Mouse (Mus musculus) kidney, adult 18-20 months (tissue): ENCODE data around the gene Ggn.
"Not testable (repeated sequence)": the region's sequence is repeated elsewhere in the genome, so short reads cannot be mapped to it uniquely, and the experiment has no call there.

Experiments
- DNase-seq: peaks from one replicate; pipeline ENCODE4 v3.0.0; 2021

The Ggn gene

DNA sequence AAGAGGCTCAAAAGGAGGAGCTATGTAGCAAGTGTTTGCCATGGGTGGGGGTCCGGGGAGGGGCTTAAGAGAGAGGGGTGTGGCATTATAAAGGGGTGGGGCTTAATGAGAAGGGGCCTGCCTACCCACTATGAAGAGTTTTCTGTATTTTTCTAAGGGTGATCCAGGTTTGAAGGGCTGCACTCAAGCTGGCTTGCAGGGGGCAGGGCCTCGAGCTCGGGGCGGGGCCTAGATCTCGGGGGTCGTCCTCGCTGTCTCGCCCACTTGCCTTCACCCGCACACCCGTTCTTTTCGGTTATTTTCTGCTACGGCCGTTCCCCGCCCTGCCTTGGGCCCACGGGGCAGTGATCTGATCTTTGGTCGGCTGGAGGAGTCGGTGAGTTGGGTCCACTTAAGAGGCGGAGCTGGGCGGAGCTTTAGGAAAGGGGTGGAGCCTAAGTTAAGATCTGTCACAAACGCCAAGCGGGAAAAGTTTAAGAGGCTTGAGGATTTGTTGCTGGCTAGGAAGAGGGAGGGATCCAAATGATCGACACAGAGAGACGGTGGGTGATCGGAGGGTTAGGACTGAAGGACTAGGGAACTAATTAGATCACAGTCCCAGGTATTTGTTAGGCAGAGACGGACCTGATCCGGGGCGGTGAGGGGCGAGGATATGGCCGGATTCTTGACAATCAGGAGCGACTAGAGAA, at the start of gene Ggn, which contains the start of gene Spred3:
Gene Ggn, plus strand, starts transcription at position 145 of the 689 bp plus-strand sequence.
Gene Spred3, minus strand, starts transcription at position 346 of the 689 bp plus-strand sequence.
- DNase-seq: peak; percentile 90

GRCm38 (mm10) chr7:29122821-29123220, 47.2 kb upstream of the Ggn start:
- no peak for DNase-seq

- DNase-seq: no peak
These were observed 46.3 kb upstream of the Ggn start for GRCm38 (mm10) chr7:29123531-29124358.

GRCm38 (mm10) chr7:29124970-29125369, 45.0 kb upstream of the Ggn start, which contains the start of gene Ryr1:
Ryr1 (minus strand) TSS chr7:29125179.
- peak; percentile 32 for DNase-seq

GRCm38 (mm10) chr7:29126173-29126915, 43.7 kb upstream of the Ggn start:
- peak; percentile 77 for DNase-seq

DNA sequence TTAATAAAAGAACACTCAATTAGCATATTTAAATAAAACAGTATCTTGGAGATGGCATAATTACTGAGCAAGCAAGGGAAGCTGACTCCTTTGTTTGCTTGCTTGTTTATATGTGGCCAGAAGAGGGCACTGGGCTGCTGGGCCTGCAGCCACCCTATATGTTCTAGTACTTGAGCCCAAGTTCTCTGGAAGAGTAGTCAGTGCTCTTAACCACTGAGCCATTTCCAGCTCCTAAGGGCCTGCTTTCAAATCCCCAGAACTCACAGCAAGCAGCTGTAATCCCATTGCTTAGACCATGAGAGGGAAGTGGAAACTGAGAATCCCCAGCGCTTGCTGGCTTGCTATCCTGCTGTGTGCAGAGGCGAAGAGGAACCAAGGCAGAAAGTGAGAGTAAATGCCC, 41.3 kb upstream of the Ggn start:
- DNase-seq: no peak

DNA sequence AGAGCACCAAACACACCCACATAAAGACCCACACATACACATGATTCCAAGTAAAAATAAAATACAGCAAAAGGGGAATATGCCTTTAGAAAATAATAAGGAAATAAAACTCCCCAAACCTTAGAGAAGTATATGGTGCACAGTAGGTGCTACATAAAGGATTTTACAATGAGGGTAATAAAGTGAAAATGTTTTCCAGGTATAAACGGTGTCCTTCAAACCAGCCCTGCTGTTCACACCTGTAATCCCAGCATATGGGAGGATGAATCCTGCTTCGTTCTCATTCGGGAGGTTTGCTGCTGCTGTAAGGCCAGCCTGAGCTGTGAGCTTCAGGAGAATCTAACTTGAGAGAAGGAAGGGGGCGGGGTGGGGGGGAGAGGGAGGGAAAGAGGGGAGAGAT, 35.8 kb upstream of the Ggn start:
- no peak for DNase-seq

DNA sequence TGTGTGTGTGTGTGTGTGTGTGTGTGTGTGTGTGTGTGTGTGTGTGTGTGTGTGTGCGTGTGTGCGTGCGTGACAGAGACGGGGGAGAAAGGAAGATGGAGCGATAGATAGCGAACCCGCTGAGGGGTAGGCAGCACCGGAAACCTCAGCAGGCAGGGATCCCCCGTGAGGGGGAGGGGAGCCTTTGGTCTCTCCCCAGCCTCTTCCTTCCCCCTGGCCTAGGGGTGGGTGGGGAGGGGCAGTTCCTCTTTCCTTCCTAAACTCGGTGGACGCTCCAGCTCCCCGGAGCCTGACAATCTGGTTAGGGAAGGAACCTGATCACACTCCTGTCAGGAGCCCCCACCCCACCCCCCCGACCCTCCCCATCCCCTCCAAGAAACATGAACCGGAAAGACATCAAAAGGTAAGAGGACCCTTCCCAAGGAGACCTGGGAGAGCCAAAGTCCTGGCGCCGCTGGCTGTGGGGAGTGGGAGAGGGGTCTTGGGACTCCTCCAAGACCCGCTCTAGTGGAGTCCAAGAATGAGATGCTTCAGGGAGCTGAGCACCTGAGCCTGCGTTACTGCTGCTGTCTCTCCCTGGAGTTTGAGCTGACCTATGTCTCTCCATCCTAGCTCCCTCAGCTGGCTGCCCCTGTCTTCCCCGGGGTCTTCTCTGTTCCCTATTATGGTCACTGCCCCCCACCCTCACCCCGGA, 35.2 kb upstream of the Ggn start, which contains the start of gene Rasgrp4:
Gene Rasgrp4, plus strand, starts transcription at position 159 of the 694 bp plus-strand sequence.
- no peak for DNase-seq

DNA sequence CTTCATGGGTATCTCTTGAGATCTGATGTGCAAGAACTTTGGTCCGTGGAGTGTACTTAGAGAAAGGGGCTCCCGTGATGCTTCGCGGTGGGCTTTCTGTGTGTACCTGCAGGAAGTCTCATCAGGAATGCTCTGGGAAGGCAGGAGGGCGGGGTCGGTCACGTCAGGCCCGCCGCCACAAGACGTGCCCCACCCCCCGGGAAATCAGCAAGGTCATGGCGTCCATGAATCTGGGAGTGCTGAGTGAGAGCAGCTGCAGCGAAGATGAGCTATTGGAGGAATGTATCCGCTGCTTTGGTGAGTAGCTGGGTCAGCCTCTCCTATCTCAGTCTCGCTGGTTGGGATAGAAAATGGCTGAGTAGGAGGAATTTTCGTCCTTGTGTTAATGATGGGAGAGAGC, 32.6 kb upstream of the Ggn start:
- no peak for DNase-seq

DNA sequence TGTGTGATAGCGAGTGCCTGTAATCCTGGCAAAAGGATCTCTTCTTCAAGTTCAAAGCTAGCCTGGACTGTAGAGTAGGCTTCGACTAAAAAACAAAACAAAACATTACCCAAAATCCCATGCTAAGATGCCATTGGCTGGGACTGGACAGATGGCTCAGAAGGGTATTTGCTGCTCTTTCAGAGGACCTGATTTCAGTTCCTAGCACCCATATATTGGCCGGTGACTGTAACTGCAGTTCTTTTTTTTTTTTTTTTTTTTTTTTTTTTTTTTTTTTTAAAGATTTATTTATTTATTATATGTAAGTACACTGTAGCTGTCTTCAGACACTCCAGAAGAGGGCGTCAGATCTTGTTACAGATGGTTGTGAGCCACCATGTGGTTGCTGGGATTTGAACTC, 30.8 kb upstream of the Ggn start:
- not testable (repeated sequence) for DNase-seq

DNA sequence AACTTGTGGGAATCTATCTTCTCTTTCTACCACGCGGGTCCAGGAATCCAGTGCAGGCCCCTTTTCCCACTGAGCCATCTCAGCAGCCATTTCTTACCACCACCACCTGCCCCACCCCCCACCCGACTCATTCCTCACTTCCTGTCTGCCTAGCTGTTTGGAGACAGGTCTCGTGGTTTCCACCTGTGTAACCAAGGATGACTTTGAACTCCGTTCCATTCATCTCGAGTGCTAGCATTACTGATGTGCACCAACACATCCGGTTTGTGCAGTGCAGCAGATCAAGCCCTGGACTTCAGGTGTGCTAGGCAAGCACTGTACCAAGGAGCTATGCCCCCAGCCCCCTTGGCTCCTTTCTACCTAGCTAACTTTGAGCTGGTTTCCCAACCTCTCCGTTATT, 28.6 kb upstream of the Ggn start:
- DNase-seq: no peak

DNA sequence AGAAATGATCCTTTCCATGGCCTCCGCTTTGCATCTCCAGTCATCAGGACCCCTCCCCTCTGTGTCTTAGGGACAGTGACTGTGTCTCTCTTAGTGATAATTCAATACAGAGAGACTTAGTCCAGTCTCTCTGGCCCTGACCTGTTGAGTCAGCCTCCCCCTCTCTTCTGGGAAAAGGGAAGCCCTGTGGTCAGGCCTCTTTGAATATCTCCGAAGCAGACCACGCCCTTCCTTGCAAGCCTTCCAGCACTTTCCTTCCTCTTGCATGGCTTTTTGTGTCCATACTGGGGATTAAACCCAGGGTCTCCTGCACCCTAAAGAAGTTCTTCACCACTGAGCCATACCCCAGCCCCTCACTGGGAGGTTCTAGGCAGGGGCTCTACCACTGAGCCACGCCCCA, 26.0 kb upstream of the Ggn start:
- DNase-seq: no peak

DNA sequence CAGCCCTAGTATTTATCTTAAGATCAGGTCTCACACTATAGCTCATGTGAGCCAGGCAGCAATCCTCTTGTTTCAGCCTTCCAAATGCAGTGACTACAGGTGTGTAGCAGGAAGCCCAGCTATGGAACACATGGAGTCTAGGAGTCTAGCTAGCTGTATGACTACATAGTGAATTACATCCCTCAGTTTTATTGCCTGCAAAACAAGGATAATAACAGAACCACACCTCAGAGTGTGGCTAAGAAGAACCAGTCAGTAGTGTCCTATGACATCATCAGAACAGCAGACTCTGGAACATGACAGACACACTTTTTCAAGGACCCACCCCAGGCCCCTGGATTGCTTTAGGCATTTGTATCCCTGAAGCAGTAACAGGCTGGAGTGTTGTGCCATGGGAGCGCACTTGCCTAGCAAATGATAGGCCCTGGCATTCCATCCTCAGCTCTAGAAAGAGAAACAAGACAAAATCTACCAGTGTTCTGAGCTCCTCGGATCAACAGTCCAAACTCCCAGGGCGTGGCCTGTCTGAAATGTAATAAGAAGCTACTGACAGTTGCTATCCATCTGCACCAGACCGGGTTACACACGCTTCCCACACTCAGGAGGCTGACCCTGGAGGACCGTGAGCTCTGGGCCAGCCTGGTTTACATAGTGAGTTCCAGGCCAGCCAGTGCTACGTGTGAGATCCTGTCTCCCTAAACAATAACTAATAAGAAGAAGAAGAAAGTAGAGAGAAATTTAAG, 23.2 kb upstream of the Ggn start:
- DNase-seq: no peak

GRCm38 (mm10) chr7:29148771-29149170, 21.2 kb upstream of the Ggn start:
- peak; percentile 37 for DNase-seq

- no peak for DNase-seq
These were observed 18.5 kb upstream of the Ggn start for GRCm38 (mm10) chr7:29151486-29151885.

- no peak for DNase-seq
These were observed 15.8 kb upstream of the Ggn start for GRCm38 (mm10) chr7:29154018-29154720.

GRCm38 (mm10) chr7:29155196-29155837, 14.7 kb upstream of the Ggn start:
- peak; percentile 93 for DNase-seq

- peak; percentile 88 for DNase-seq
These were observed 13.9 kb upstream of the Ggn start, which contains the start of gene Fam98c for GRCm38 (mm10) chr7:29155838-29156782. Fam98c (minus strand) TSS chr7:29156234.

GRCm38 (mm10) chr7:29158264-29158663, 11.7 kb upstream of the Ggn start:
- DNase-seq: no peak
